Mouse (Mus musculus): ENCODE measurements around the gene Klhl29. TPM values are rescaled to one million over a fixed set of nuclear protein-coding genes. Genes with fewer than 3 reads are reported as not detected.

Gene Klhl29
- total and polyA plus RNA-seq, 2 experiments from 2014 or later = 2.7 to 8.2 TPM

DNA sequence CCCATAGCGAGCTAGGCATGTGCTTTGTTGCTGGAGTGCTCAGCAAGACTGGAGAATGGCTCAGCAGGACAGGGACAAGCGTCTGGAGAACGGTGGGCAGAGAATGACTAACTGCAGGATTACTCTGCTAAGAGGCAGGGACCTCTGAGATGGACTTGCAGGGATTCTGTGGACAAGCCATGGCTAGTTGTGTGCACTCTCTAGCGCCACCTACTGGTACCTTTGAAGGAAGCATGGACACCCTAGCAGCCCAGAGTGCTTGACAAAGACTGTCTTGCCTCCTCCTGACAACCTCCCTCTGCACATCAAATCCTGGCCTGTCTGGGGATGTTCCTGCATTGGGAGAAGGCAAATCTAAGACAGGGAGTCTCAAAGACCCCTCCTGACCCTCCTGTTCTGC is 239.2 kb downstream of the Klhl29 start:
- peak; percentile 90 for TF ChIP-seq CTCF (IDR thresholded peaks at IDR 0.05; ENCODE audit: low read depth)
- ATAC-seq (peak; percentile 62), DNase-seq (peak; percentile 81)
- Histone ChIP-seq H3K27me3 (ENCODE audit: insufficient read depth, low read length) (no peaks in the 10 kb centered on the region), H3K36me3 (ENCODE audit: insufficient read depth) (peaks cover 23% of the 10 kb centered on the region), H3K27ac (ENCODE audit: low read depth, low read length) (no peak overlapping the region), H3K9me3 (ENCODE audit: low read length) (no peaks in the 10 kb centered on the region), H3K4me3 (ENCODE audit: low read depth, low read length) (no peak overlapping the region), H3K4me2 (ENCODE audit: low read depth) (no peak overlapping the region), H3K9ac (no peak overlapping the region), H3K4me1 (ENCODE audit: insufficient read depth) (no peaks in the 10 kb centered on the region)
- 25% methylated on average over 4 of the region's 4 CpGs for WGBS

GRCm38 (mm10) chr12:5129190-5129589 is 246.3 kb downstream of the Klhl29 start:
- H3K27me3 ChIP-seq (ENCODE audit: insufficient read depth, low read length) = no peaks in the 10 kb centered on the region
- ATAC-seq = no peak
- H3K36me3 ChIP-seq (ENCODE audit: insufficient read depth) = peaks cover 11% of the 10 kb centered on the region; the same call in 1 of the 2 replicates

DNA sequence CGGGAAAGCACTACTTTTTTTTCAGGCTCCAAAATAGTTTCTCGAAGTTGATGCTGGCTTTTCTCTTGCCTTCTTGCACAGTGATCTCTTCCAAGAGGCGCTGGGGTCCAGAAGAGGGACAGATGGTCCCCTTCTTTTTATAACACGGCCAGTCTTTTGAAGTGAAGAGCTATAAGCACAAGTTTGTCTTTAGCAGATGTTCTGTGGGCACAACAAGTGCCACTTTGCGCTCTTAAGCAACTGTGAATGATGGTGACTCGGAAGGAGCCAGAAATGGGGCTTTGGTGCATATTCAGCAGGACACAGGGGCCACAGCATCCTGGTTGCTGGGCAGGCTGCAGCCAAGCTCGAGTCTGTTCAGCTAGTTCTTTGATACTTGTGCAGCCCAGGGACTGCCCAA is 249.6 kb downstream of the Klhl29 start:
- 65% methylated on average over 7 of the region's 7 CpGs for WGBS
- Histone ChIP-seq H3K9ac (no peak overlapping the region), H3K27ac (ENCODE audit: low read depth, low read length) (no peak overlapping the region), H3K4me2 (ENCODE audit: low read depth) (no peak overlapping the region), H3K27me3 (ENCODE audit: insufficient read depth, low read length) (no peaks in the 10 kb centered on the region), H3K9me3 (ENCODE audit: low read length) (no peaks in the 10 kb centered on the region), H3K4me1 (ENCODE audit: insufficient read depth) (peaks cover 5% of the 10 kb centered on the region; the same call in 1 of the 2 replicates), H3K36me3 (ENCODE audit: insufficient read depth) (peaks cover 8% of the 10 kb centered on the region; the same call in 1 of the 2 replicates), H3K4me3 (ENCODE audit: low read depth, low read length) (no peak overlapping the region)
- ATAC-seq (peak; percentile 45), DNase-seq (peak; percentile 41)
- no peak for TF ChIP-seq CTCF (IDR thresholded peaks at IDR 0.05; ENCODE audit: low read depth)

More at GRCm38 (mm10) chr12:5129190-5129589, 246.3 kb downstream of the Klhl29 start:
- H3K9me3 ChIP-seq (ENCODE audit: low read length) = no peaks in the 10 kb centered on the region
- TF ChIP-seq CTCF (IDR thresholded peaks at IDR 0.05; ENCODE audit: low read depth) = no peak
- 85% methylated on average over 4 of the region's 4 CpGs for WGBS
- no peaks in the 10 kb centered on the region for H3K4me1 ChIP-seq (ENCODE audit: insufficient read depth)
- no peak overlapping the region for H3K4me3 ChIP-seq (ENCODE audit: low read depth, low read length)
- no peak overlapping the region for H3K9ac ChIP-seq
- H3K4me2 ChIP-seq (ENCODE audit: low read depth) = no peak overlapping the region
- no peak overlapping the region for H3K27ac ChIP-seq (ENCODE audit: low read depth, low read length)
- no peak for DNase-seq

GRCm38 (mm10) chr12:5122972-5123371 is 252.5 kb downstream of the Klhl29 start:
- H3K4me1 ChIP-seq (ENCODE audit: insufficient read depth) = peaks cover 12% of the 10 kb centered on the region
- H3K9ac ChIP-seq = no peak overlapping the region
- no peak for TF ChIP-seq CTCF (IDR thresholded peaks at IDR 0.05; ENCODE audit: low read depth)
- H3K27ac ChIP-seq (ENCODE audit: low read depth, low read length) = no peak overlapping the region
- no peaks in the 10 kb centered on the region for H3K27me3 ChIP-seq (ENCODE audit: insufficient read depth, low read length)
- H3K4me3 ChIP-seq (ENCODE audit: low read depth, low read length) = no peak overlapping the region
- no peaks in the 10 kb centered on the region for H3K9me3 ChIP-seq (ENCODE audit: low read length)
- no peak for DNase-seq
- H3K36me3 ChIP-seq (ENCODE audit: insufficient read depth) = peaks cover 8% of the 10 kb centered on the region; the same call in 1 of the 2 replicates
- 62% methylated on average over 8 of the region's 8 CpGs for WGBS
- H3K4me2 ChIP-seq (ENCODE audit: low read depth) = no peak overlapping the region
- no peak for ATAC-seq

DNA sequence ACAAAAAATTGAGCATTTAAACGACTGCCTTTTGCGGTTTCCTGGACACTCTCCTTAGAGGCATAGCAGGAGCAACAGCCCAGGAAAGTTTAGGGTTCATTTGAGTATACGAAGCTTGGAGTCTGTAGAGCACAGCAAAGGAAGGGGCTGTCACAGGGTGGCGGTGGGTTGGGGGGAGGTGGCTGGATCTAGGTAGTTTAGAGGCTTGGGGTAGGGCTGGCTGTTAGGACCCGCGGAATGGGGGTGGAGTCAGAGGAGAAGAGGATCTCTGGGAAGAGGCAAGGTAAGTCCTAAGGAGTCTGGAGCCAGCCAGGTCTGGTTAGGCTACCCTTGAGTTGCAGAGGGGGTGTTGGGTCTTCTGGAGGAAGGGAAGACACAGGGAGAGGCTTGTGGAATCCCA is 255.2 kb downstream of the Klhl29 start:
- Histone ChIP-seq H3K9me3 (ENCODE audit: low read length) (no peaks in the 10 kb centered on the region), H3K4me2 (ENCODE audit: low read depth) (0 out of 2 replicates have a peak overlapping the region, but pooled peaks have one; percentile 41), H3K27me3 (ENCODE audit: insufficient read depth, low read length) (no peaks in the 10 kb centered on the region), H3K27ac (ENCODE audit: low read depth, low read length) (peak overlapping the region; percentile 59), H3K4me3 (ENCODE audit: low read depth, low read length) (no peak overlapping the region), H3K9ac (no peak overlapping the region), H3K36me3 (ENCODE audit: insufficient read depth) (peaks cover 5% of the 10 kb centered on the region; the same call in 1 of the 2 replicates), H3K4me1 (ENCODE audit: insufficient read depth) (peaks cover 12% of the 10 kb centered on the region)
- TF ChIP-seq CTCF (IDR thresholded peaks at IDR 0.05; ENCODE audit: low read depth) = no peak
- no peak for DNase-seq
- no peak for ATAC-seq
- WGBS = 64% methylated on average over 6 of the region's 6 CpGs

- WGBS = 7% methylated on average over 15 of the region's 15 CpGs
These were observed 255.8 kb downstream of the Klhl29 start for GRCm38 (mm10) chr12:5119726-5120125.

DNA sequence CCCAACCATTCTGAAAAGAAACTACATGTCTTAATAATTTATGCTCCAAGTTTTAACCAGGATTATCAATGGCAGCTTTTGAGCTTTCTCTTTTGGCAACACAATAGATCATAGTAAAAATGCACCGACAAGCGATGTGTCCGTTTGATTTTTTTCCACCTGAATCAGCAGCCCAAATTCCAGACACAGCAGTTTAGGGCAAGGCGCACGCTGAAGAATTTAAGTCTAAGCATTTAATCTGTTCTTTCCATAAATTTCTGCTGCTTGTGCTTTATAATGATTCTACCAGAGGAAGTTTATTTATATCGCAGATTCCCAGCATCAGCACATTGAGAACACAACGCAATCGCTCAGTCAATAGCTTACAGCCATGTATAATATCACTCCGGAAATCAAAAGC is 256.2 kb downstream of the Klhl29 start:
- no peak for DNase-seq
- TF ChIP-seq CTCF (IDR thresholded peaks at IDR 0.05; ENCODE audit: low read depth) = no peak
- peaks cover 5% of the 10 kb centered on the region; the same call in 1 of the 2 replicates for H3K36me3 ChIP-seq (ENCODE audit: insufficient read depth)
- no peak overlapping the region for H3K9ac ChIP-seq
- peak overlapping the region; percentile 59; the same call in 1 of the 2 replicates for H3K27ac ChIP-seq (ENCODE audit: low read depth, low read length)
- ATAC-seq = peak; percentile 52
- peak overlapping the region; percentile 41 for H3K4me2 ChIP-seq (ENCODE audit: low read depth)
- WGBS = 34% methylated on average over 9 of the region's 9 CpGs
- H3K4me1 ChIP-seq (ENCODE audit: insufficient read depth) = peaks cover 12% of the 10 kb centered on the region
- peak overlapping the region; percentile 27 for H3K4me3 ChIP-seq (ENCODE audit: low read depth, low read length)
- no peaks in the 10 kb centered on the region for H3K9me3 ChIP-seq (ENCODE audit: low read length)
- no peaks in the 10 kb centered on the region for H3K27me3 ChIP-seq (ENCODE audit: insufficient read depth, low read length)

More at GRCm38 (mm10) chr12:5119726-5120125, 255.8 kb downstream of the Klhl29 start:
- H3K4me2 ChIP-seq (ENCODE audit: low read depth) = peak overlapping the region; percentile 41
- H3K4me3 ChIP-seq (ENCODE audit: low read depth, low read length) = peak overlapping the region; percentile 27
- ATAC-seq (peak; percentile 91), DNase-seq (peak; percentile 92)
- no peaks in the 10 kb centered on the region for H3K9me3 ChIP-seq (ENCODE audit: low read length)
- H3K9ac ChIP-seq = no peak overlapping the region
- H3K4me1 ChIP-seq (ENCODE audit: insufficient read depth) = peaks cover 12% of the 10 kb centered on the region
- H3K36me3 ChIP-seq (ENCODE audit: insufficient read depth) = peaks cover 5% of the 10 kb centered on the region; the same call in 1 of the 2 replicates
- no peak for TF ChIP-seq CTCF (IDR thresholded peaks at IDR 0.05; ENCODE audit: low read depth)
- peak overlapping the region; percentile 59 for H3K27ac ChIP-seq (ENCODE audit: low read depth, low read length)
- H3K27me3 ChIP-seq (ENCODE audit: insufficient read depth, low read length) = no peaks in the 10 kb centered on the region

All from forebrain, postnatal 0 days (tissue).